Mouse (Mus musculus) E14TG2a.4 (cell line): ENCODE data around the gene Dusp1.

Source experiments
- CTCF ChIP-seq: conservative IDR thresholded peaks from 2 replicates; pipeline ENCODE4 v1.5.1; 2014; ENCODE audit warnings: low read length
- POU5F1 ChIP-seq: IDR thresholded peaks from 2 replicates; pipeline ENCODE4 v1.6.1; 2014; ENCODE audit warnings: low read length, borderline replicate concordance

GRCm38 (mm10) chr17:26530590-26531081 lies 31.3 kb downstream of the Dusp1 start:
- no peak for TF ChIP-seq CTCF
- no peak for TF ChIP-seq POU5F1
